Mouse (Mus musculus): ENCODE data around the gene Gm20696.

DNA sequence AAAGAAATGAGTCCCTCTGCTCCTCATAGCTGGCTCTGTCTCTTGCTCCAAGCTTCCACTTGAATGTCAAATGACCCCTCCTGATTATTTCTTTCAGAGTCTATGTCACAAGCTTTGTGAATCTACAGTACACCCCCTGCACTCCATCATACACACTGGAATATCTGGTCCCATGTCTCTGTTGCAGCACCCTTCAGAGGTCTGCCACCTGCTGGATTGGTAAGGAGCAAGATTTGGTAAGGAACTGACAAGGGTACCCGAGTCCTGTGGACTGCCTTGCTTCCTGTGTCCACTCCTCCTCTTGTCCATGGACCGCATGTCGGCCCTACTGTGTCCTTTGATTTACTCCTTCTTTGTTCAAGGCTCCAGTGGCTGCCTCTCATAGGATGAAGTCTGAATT lies 5.2 kb upstream of the Gm20696 start:
- peak; percentile 23 for TF ChIP-seq CTCF (IDR thresholded peaks at IDR 0.05; ENCODE audit: low read depth, low read length)
- no peak for TF ChIP-seq POLR2A (IDR thresholded peaks at IDR 0.05; ENCODE audit: insufficient read depth, low read length)
- TF ChIP-seq EP300 (IDR thresholded peaks at IDR 0.05; ENCODE audit: insufficient read depth, low read depth, low read length) = no peak

Measured in ES-Bruce4 (cell line).